ENCODE assay signal across 14 mouse cellular contexts in the genomic region with DNA sequence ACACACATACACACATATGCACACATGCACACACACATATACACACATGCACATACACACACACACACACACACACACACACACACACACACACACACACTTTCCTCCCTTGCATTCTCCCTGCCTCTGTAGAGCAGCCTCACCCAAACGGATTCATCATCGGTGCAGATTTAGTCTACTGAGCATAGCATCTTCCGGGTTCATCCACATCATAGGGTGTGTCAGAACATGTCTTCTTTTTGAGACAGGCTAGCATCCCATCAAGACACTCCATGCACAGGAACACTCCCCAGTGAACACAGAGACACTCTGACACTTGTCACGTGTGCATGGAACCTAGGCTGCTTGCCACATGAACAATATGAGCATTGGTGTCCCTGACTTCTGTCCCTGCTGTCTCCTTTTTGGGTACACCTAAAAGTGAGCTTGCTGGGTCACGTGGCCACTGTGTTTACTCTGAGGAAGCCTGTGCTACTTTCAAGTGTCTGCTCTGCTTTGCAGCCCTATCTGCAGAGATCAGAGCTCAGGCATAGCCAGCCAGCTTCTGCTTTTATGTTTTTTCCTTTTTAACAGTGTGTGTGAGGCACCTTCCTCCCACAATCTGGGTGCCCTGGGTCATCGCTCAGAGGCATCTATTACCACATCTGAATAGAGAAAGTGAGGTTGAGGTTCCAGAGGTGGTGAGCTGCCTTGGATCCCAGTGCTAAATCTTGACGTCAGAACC. TPM values are rescaled to one million over a fixed set of nuclear protein-coding genes. Genes with fewer than 3 reads are reported as not detected.
DNase-seq lines count a peak whose midpoint lies in the region; ATAC-seq and TF ChIP-seq lines count a peak whose summit lies in the region.
"Had no signal": no experiment of that assay in that cellular context is flagged by ENCODE, and none has a peak within 500 bp of the region (broad histone marks: within the 10 kb centered on the region; RNA-seq: fewer than 3 reads in every experiment).

No protein-coding gene starts in this region.

- no peaks in the 10 kb centered on the region for H3K79me2 ChIP-seq in C2C12 (ENCODE audit: control insufficient read depth, insufficient read depth)

- 0 out of 2 replicates have a peak, but pooled peaks cover 2% of the 10 kb centered on the region for H3K4me1 ChIP-seq in small intestine, adult 2 months (ENCODE audit: control insufficient read depth, insufficient read depth, insufficient read length, low read length)
- H3K4me1 ChIP-seq: liver, embryonic 15.5 days; neural tube, embryonic 15.5 days had no signal

- no peak overlapping the region for H3K4me3 ChIP-seq in C2C12 (ENCODE audit: insufficient read depth, poor library complexity, severe bottlenecking)
- H3K4me3 ChIP-seq in small intestine, adult 2 months (ENCODE audit: low read depth, low read length): no peak overlapping the region
- H3K4me3 ChIP-seq: liver, embryonic 15.5 days; midbrain, embryonic 10.5 days; neural tube, embryonic 15.5 days had no signal

- H3K36me3 ChIP-seq in C2C12 (ENCODE audit: control insufficient read depth, insufficient read depth): no peaks in the 10 kb centered on the region
- 0 out of 2 replicates have a peak, but pooled peaks cover 1% of the 10 kb centered on the region for H3K36me3 ChIP-seq in small intestine, adult 2 months (ENCODE audit: control insufficient read depth, insufficient read depth, low read length)
- H3K36me3 ChIP-seq: liver, embryonic 15.5 days; midbrain, embryonic 10.5 days; neural tube, embryonic 15.5 days had no signal

- TF ChIP-seq POLR2A in small intestine, adult 2 months (IDR thresholded peaks at IDR 0.05; ENCODE audit: low read depth, low read length): no peak

- no peak for TF ChIP-seq CTCF in C2C12 (IDR thresholded peaks at IDR 0.05; ENCODE audit: control insufficient read depth, insufficient read depth, insufficient read length)
- TF ChIP-seq CTCF in small intestine, adult 2 months (IDR thresholded peaks at IDR 0.05; ENCODE audit: extremely low read depth, insufficient read length, insufficient replicate concordance, low read depth, low read length): no peak

- peak; percentile 71 for DNase-seq in A20 (ENCODE audit: low read depth, low spot score)
- DNase-seq in layer of hippocampus, postnatal 14 days (ENCODE audit: low spot score in 2 of 2): no peak
- DNase-seq in layer of hippocampus, adult 11-12 months (ENCODE audit: low spot score): no peak
- DNase-seq in kidney, postnatal 14 days: no peak
- DNase-seq: cerebellum, postnatal 14 days had no signal

- no peaks in the 10 kb centered on the region for H3K27me3 ChIP-seq in C2C12 (ENCODE audit: control insufficient read depth, insufficient read depth, insufficient read length)
- H3K27me3 ChIP-seq in small intestine, adult 2 months (ENCODE audit: control insufficient read depth, insufficient read depth, low read length): no peaks in the 10 kb centered on the region
- H3K27me3 ChIP-seq: liver, embryonic 15.5 days; neural tube, embryonic 15.5 days had no signal

- H3K79me3 ChIP-seq in C2C12 (ENCODE audit: low read depth): no peaks in the 10 kb centered on the region

- ATAC-seq in common myeloid progenitor, adult 5-6 weeks (replicated peaks; ENCODE audit: low read depth, poor library complexity, severe bottlenecking): peak; percentile 81
- ATAC-seq: hindbrain, embryonic 16.5 days had no signal

- 62% methylated on average over 7 of the region's 7 CpGs for WGBS in small intestine, adult 2 months

- 0 out of 2 replicates have a peak overlapping the region, but pooled peaks have one; percentile 8 for H3K27ac ChIP-seq in small intestine, adult 2 months (ENCODE audit: insufficient read depth, low read depth, low read length)
- H3K27ac ChIP-seq: kidney, postnatal 0 days; liver, embryonic 15.5 days; midbrain, embryonic 10.5 days; neural tube, embryonic 15.5 days had no signal

- no peak overlapping the region for H3ac ChIP-seq in C2C12 (ENCODE audit: control insufficient read depth, insufficient read length, low read depth)

TF ChIP-seq in C2C12, 6 proteins besides CTCF, POLR2A, EP300 and RAD21:
- TF ChIP-seq MAX (IDR thresholded peaks at IDR 0.05) (no peak), USF1 (IDR thresholded peaks at IDR 0.05; ENCODE audit: low read depth) (peak; percentile 61)

RNA-seq across cellular contexts. Expression of a gene that starts 13.3 kb away (rescaled TPM):
- 0.06 TPM for polyA plus RNA-seq in C2C12 (2012; fragmentation: generic; extraction: Trizol)
- total RNA-seq in common myeloid progenitor, adult 5-6 weeks (2017): 5.4 and 9.3 TPM in 2 replicates
- 5.4 and 8.2 TPM in 2 replicates for polyA plus RNA-seq in small intestine, adult 2 months (2012; rRNA removed)
- not detected for total RNA-seq in layer of hippocampus, postnatal 14 days (2021)
- total RNA-seq: left cerebral cortex, postnatal 25 days had no signal
- polyA plus RNA-seq: midbrain, embryonic 10.5 days had no signal

RNA-seq across cellular contexts. Expression of a gene that starts 25.5 kb away (rescaled TPM):
- 61.9 TPM for polyA plus RNA-seq in C2C12 (2012; fragmentation: generic; extraction: Trizol)
- 59.4 and 64.7 TPM in 2 replicates for total RNA-seq in common myeloid progenitor, adult 5-6 weeks (2017)
- polyA plus RNA-seq in small intestine, adult 2 months (2012; rRNA removed): 8.0 and 15.8 TPM in 2 replicates
- 1 to 10 TPM; 8.1 to 9.2 TPM for total RNA-seq in layer of hippocampus, postnatal 14 days (2021)

RNA-seq across cellular contexts. Expression of a gene that starts 46.0 kb away (rescaled TPM):
- 25.2 TPM for polyA plus RNA-seq in C2C12 (2012; fragmentation: generic; extraction: Trizol)
- total RNA-seq in common myeloid progenitor, adult 5-6 weeks (2017): 0.18 TPM in 1 of 2 replicates, not detected in the other
- polyA plus RNA-seq in small intestine, adult 2 months (2012; rRNA removed): 1.2 and 1.6 TPM in 2 replicates
- total RNA-seq in layer of hippocampus, postnatal 14 days (2021): 10 to 100 TPM; 13.2 to 13.7 TPM

RNA-seq across cellular contexts. Expression of a gene that starts 52.3 kb away (rescaled TPM):
- polyA plus RNA-seq in C2C12 (2012; fragmentation: generic; extraction: Trizol): 15.8 TPM
- not detected in 2 replicates for total RNA-seq in common myeloid progenitor, adult 5-6 weeks (2017)
- polyA plus RNA-seq in small intestine, adult 2 months (2012; rRNA removed): 1.4 and 2.1 TPM in 2 replicates
- total RNA-seq in layer of hippocampus, postnatal 14 days (2021): 1 to 10 TPM; 4.9 to 7.8 TPM

Comparison
In these comparisons a context has a peak if more than half of its experiments do, and no peak if none do; other contexts are left out.
1. RNA of a gene that starts 46.0 kb away (total RNA-seq): 13.2 to 13.7 TPM in layer of hippocampus, postnatal 14 days; 0.18 TPM in common myeloid progenitor, adult 5-6 weeks; every median in the first group is over 10 times any median in the second.